Mouse (Mus musculus) brown adipose tissue, adult 24 weeks (tissue): ENCODE measurements at regions not wholly inside any gene's neighbourhood (a gene's known extent, or its start where the extent isn't known, plus 50 kb on each side); places are given as distances from the start of the nearest gene placed in this dataset.
A peak's percentile ranks its signal among the peaks of the same experiment; 100 is the strongest.

Experiments used
- H3K27ac ChIP-seq: fragments of 200-500 bp; replicated peaks from 2 replicates; pipeline ENCODE4 v1.5.1; 2012; ENCODE audit warnings: low read depth, mild to moderate bottlenecking, low read length
- H3K4me1 ChIP-seq: fragments of 200-500 bp; 2 replicates; pipeline ENCODE4 v1.6.1; 2012; ENCODE audit warnings: low read length, mixed read lengths; ENCODE audit not compliant: control insufficient read depth, insufficient read depth, insufficient read length
- H3K4me3 ChIP-seq: fragments of 200-500 bp; 2 replicates; pipeline ENCODE4 v1.5.1; 2012; ENCODE audit warnings: low read depth, mild to moderate bottlenecking, low read length, moderate library complexity; ENCODE audit not compliant: insufficient read depth

DNA sequence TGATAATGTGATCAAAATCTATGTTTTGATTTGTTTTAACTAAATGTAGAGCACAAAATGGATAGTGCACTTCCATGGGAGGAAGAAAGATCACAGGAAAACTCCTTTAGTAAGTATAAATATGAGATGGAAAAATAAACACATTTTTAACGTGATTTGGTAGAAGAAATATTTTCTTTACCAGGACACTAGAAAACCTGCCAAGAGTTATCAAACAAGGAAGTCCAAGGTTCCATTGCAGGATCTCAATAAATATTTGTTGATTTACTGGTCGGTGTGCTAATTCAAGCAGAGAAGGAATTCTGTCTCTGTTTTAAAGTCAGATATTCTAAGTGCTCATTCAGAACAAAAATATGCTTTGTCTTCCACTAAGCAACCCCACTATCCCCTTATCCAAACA is 73.8 kb upstream of the Acsl1 start:
- no peak overlapping the region for H3K27ac ChIP-seq
- no peaks in the 10 kb centered on the region for H3K4me1 ChIP-seq
- no peak overlapping the region for H3K4me3 ChIP-seq

- Histone ChIP-seq H3K27ac (no peak overlapping the region), H3K4me3 (no peak overlapping the region), H3K4me1 (no peaks in the 10 kb centered on the region)
Observed at GRCm38 (mm10) chr8:46397777-46398176, 73.1 kb upstream of the Acsl1 start.

- Histone ChIP-seq H3K4me3 (no peak overlapping the region), H3K27ac (no peak overlapping the region), H3K4me1 (peaks cover 4% of the 10 kb centered on the region; the same call in 1 of the 2 replicates)
Observed at GRCm38 (mm10) chr8:46400595-46400994, 70.2 kb upstream of the Acsl1 start.

DNA sequence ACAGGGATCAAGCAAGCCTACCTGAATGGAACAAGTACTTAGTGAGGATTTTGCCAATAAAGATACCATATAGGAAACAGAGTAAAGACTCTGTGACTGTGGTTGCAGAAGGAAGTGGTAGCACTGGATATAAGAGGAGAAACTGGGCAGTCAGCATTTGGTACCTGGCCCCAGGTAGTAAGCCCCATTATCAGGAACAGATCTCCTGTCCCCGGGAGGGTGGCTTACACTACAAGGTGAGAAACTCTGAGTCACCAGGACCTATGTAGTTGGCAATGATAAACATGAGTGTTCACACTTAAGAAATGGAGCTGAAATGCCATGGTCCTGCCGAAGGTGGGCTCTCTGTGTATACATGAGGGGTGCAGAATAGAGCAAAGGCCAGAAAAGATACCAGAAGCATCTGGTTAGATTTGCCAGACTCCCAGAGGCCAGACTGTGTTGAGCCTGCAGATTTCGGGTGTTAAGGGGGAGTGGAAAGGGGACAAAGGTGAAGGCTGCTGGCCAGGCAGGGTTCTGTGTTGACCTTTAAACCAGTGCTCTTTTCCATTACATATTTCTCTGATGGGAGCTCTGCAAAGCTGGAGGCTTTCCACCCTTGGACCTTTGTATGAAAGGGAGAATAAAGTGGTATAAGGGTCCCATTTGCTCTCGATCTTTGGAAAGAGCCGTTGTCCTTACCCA is 66.8 kb upstream of the Acsl1 start:
- H3K27ac ChIP-seq = peak overlapping the region; percentile 100
- H3K4me3 ChIP-seq = no peak overlapping the region
- H3K4me1 ChIP-seq = peaks cover 4% of the 10 kb centered on the region; the same call in 1 of the 2 replicates

DNA sequence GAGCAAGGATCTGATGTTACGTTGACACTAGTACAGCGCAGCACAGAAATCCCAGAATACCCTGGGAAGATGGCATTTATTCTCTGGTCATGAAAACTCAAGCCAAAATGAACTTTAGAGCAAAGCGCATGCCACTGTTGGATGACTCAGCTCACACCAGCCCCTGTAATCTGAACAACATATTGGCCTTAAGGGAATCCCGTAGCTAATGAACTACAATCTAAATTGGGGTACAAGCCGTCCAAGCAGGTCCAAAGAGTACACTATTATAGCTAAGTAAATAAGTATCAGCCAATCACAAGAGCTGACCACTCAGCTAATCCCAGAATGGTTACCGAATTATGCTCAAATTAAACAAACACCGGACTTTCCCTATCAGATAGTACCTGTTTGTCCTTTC is 62.0 kb upstream of the Acsl1 start:
- peaks cover 4% of the 10 kb centered on the region; the same call in 1 of the 2 replicates for H3K4me1 ChIP-seq
- H3K27ac ChIP-seq = no peak overlapping the region
- no peak overlapping the region for H3K4me3 ChIP-seq

DNA sequence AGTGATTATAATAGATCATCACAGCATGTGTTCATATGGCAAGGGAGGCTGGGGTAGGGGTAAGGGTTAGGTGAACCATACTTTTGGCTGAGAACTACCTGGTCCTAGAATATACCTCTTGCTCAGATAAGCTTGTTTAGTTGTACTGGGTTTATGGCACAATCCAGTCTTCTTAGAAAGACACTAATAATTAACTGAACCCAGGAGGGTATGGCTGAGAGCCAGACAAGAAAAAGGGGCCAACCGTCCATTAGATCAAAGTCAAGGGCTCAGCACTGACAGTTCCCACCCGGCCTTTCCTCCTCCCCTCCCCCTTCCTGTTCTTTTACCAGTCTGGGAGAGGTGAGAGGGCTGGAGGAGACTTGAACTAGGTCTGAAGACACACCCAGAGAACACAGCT is 61.5 kb upstream of the Acsl1 start:
- peaks cover 4% of the 10 kb centered on the region; the same call in 1 of the 2 replicates for H3K4me1 ChIP-seq
- H3K4me3 ChIP-seq = no peak overlapping the region
- H3K27ac ChIP-seq = no peak overlapping the region

DNA sequence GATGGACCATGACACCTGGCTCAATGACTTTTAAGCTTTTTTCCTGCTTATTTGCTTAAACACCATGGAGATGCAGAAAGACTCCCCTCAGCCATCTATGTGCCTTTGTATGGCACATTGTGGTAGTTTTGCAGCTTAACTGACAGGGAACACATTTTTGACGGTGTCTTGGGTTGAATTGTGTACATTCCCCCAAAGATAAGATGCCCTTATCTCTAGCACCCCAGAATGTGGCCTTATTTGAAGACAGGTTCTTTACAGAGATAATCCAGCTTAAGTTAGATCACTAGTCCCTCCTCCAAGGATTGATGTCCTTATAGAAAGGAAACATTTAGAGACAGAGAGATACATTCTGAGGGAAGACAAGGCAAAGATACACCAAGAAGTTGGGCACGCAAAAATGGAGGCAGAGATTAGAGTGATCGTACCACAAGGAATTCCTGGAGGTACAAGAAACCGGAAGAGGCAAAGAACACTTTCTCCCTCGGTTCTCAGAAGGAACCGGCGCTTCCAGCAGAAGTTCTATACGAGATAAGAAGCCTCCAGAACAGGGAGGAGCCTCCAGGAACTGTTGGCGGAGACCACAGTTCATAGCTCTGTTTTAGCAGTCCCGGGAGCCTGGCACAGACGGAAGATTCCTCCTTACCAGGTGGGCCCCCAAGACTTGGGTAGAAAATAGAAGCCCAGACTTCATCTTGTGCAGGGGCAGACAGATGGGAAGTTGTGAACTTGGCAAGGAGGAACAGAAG is 58.8 kb upstream of the Acsl1 start:
- Histone ChIP-seq H3K4me1 (no peaks in the 10 kb centered on the region), H3K27ac (peak overlapping the region; percentile 99), H3K4me3 (no peak overlapping the region)

DNA sequence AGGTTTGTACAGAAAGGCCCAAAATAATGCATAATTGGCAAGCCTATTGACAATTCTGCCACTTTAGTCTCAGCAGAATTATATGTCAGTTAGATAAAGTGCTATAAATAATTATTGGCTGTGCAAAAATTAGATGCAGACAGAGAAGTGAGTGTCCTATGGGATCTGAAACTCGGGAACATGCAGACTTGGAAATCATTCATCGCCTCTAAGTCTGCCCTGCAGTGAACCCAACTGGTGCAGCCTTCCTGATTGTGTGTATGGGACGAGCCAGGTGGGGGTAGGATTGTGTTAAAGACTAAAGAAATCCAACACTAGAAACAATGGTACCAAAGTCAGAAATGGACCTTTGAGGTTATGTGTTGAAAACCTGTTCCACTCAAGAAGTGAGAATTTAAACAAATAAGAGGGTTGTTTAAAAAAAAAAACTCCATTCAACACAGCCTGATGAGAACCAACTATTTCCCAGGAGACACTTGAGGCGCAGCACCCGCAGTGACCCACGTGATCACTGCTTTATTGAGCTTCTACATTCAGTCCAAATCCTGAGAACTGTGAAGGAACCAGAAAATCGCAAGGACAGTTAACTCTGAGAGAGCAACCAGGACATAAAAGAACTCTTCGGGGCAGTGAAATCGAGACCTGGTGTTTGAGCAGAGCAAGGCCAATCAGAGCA is 57.4 kb upstream of the Acsl1 start:
- H3K27ac ChIP-seq = peak overlapping the region; percentile 99
- H3K4me1 ChIP-seq = no peaks in the 10 kb centered on the region
- no peak overlapping the region for H3K4me3 ChIP-seq

- 0 out of 2 replicates have a peak, but pooled peaks cover 2% of the 10 kb centered on the region for H3K4me1 ChIP-seq
- H3K4me3 ChIP-seq = no peak overlapping the region
- H3K27ac ChIP-seq = peak overlapping the region; percentile 97
Observed at GRCm38 (mm10) chr8:46414874-46415273, 56.0 kb upstream of the Acsl1 start.

DNA sequence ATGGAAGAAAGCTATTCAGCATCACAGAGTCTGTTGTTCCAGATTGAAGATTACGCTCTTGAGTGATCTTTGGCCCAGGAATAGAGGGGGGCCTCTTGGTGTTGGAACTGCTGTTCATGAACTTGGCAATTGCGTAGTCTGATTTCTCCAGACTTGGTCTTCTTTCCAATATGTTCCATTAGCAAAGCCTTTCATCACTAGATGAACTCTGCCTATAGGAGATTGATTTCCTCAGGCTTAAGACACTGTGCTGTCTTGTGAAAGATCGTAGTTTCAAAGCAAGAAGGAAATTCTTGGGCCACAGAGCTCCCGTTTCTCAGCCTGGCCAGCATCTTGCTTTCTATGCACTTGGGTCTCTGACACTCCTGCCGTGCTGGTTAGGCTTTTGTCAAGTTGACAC is 51.4 kb upstream of the Acsl1 start:
- peaks cover 2% of the 10 kb centered on the region; the same call in 1 of the 2 replicates for H3K4me1 ChIP-seq
- H3K27ac ChIP-seq = 0 out of 2 replicates have a peak overlapping the region, but pooled peaks have one; percentile 42
- H3K4me3 ChIP-seq = no peak overlapping the region

DNA sequence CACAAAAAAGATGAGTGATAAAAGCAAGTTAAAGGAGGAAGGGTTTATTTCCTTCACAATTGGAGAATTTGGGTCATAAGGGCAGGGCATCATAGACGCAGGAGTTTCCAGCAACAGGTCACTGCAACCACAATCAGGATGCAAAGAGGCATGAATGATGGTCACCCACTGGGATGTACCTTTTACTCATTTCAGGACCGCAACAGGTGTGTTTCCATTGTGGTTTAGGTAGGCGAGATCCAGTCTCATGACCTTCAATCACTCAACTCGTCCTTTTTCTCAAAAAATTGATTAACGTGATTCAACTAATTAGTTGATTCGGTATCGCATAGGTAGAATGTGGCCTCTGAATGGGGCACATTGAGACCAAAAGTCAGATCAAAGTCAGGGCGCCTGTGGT is 50.4 kb upstream of the Acsl1 start:
- H3K4me3 ChIP-seq = no peak overlapping the region
- peaks cover 2% of the 10 kb centered on the region; the same call in 1 of the 2 replicates for H3K4me1 ChIP-seq
- no peak overlapping the region for H3K27ac ChIP-seq
